Mouse (Mus musculus): ENCODE measurements around the gene Paip2b. TPM values are rescaled to one million over a fixed set of nuclear protein-coding genes. Genes with fewer than 3 reads are reported as not detected.

Gene Paip2b
- 33.5 and 36.3 TPM in 2 replicates for polyA plus RNA-seq (2012; rRNA removed)
- polyA plus RNA-seq (2014; fragmentation: Nextera tagmentation; extraction: Ambion mirVana), result 18.2 and 19.0 TPM in 2 replicates

GRCm38 (mm10) chr6:83831606-83832123 is at the start of gene Paip2b:
TSS of gene Paip2b (minus strand) at chr6:83831741.
- Histone ChIP-seq H3K4me3 (replicated peaks; ENCODE audit: low read length) (peak within 1 kb of the TSS; percentile 74), H3K4me2 (replicated peaks; ENCODE audit: low read depth, low read length, severe bottlenecking) (peak within 1 kb of the TSS; percentile 87)
- peak; percentile 100 for DNase-seq (ENCODE audit: low spot score)

DNA sequence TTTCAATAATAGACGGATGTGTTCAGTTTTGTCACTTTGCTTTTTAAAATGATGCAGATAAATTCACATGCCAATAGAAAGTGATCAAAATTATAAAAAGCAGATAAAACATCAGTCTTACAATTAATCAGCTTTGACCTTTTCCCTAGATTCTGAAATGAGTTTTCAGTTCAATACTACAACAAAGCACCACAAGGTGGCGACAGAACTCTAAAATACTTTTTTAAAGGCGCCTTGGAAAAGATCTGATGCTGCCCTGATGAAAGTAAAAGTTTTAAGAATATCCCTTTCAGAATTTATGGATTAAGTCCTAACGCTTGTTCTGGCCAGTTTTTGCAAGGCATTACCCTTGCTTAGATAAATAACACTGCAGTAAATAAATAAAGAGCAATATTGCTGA is 48.3 kb upstream of the Paip2b start:
- no peaks in the 10 kb centered on the region for H3K27me3 ChIP-seq (ENCODE audit: control insufficient read depth, insufficient read depth, low read length)
- WGBS, result 3% methylated on average over 4 of the region's 4 CpGs
- ATAC-seq (ENCODE audit: low FRiP score, low read depth) (no peak), DNase-seq (ENCODE audit: low spot score) (peak; percentile 79)
- H3K4me1 ChIP-seq (ENCODE audit: control insufficient read depth, insufficient read depth, low read length), result no peaks in the 10 kb centered on the region
- no peak overlapping the region for H3K27ac ChIP-seq (replicated peaks; ENCODE audit: low read depth, low read length)
- no peaks in the 10 kb centered on the region for H3K36me3 ChIP-seq (ENCODE audit: control insufficient read depth, insufficient read depth, low read length)
- H3K9me3 ChIP-seq (ENCODE audit: control insufficient read depth, low read length), result no peaks in the 10 kb centered on the region
- no peak for TF ChIP-seq POLR2A (IDR thresholded peaks at IDR 0.05; ENCODE audit: borderline replicate concordance, extremely low read depth, insufficient read depth, insufficient read length)
- H3K4me2 ChIP-seq (replicated peaks; ENCODE audit: low read depth, low read length, severe bottlenecking), result no peak overlapping the region
- no peak overlapping the region for H3K4me3 ChIP-seq (replicated peaks; ENCODE audit: low read length)
- H3K9ac ChIP-seq (ENCODE audit: low read depth, low read length, severe bottlenecking), result no peak overlapping the region

More at GRCm38 (mm10) chr6:83831606-83832123, at the start of gene Paip2b:
- Histone ChIP-seq H3K9me3 (ENCODE audit: control insufficient read depth, low read length) (no peaks in the 10 kb centered on the region), H3K36me3 (ENCODE audit: control insufficient read depth, insufficient read depth, low read length) (no peaks in the 10 kb centered on the region), H3K4me1 (ENCODE audit: control insufficient read depth, insufficient read depth, low read length) (peaks cover 7% of the 10 kb centered on the region), H3K27ac (replicated peaks; ENCODE audit: low read depth, low read length) (peak within 1 kb of the TSS; percentile 87), H3K27me3 (ENCODE audit: control insufficient read depth, insufficient read depth, low read length) (no peaks in the 10 kb centered on the region), H3K9ac (ENCODE audit: low read depth, low read length, severe bottlenecking) (peak within 1 kb of the TSS; percentile 82)
- under 1% methylated on average over 36 of the region's 37 CpGs for WGBS
- ATAC-seq (ENCODE audit: low FRiP score, low read depth), result peak; percentile 99
- TF ChIP-seq POLR2A (IDR thresholded peaks at IDR 0.05; ENCODE audit: borderline replicate concordance, extremely low read depth, insufficient read depth, insufficient read length), result peak; percentile 95

- Histone ChIP-seq H3K27me3 (ENCODE audit: control insufficient read depth, insufficient read depth, low read length) (0 out of 2 replicates have a peak, but pooled peaks cover 3% of the 10 kb centered on the region), H3K4me1 (ENCODE audit: control insufficient read depth, insufficient read depth, low read length) (peaks cover 3% of the 10 kb centered on the region; the same call in 1 of the 2 replicates), H3K9ac (ENCODE audit: low read depth, low read length, severe bottlenecking) (peak overlapping the region; percentile 50; the same call in 1 of the 2 replicates), H3K9me3 (ENCODE audit: control insufficient read depth, low read length) (no peaks in the 10 kb centered on the region), H3K4me2 (replicated peaks; ENCODE audit: low read depth, low read length, severe bottlenecking) (peak overlapping the region; percentile 100), H3K27ac (replicated peaks; ENCODE audit: low read depth, low read length) (no peak overlapping the region), H3K36me3 (ENCODE audit: control insufficient read depth, insufficient read depth, low read length) (no peaks in the 10 kb centered on the region), H3K4me3 (replicated peaks; ENCODE audit: low read length) (peak overlapping the region; percentile 63)
- DNase-seq (ENCODE audit: low spot score), result peak; percentile 9
- TF ChIP-seq POLR2A (IDR thresholded peaks at IDR 0.05; ENCODE audit: borderline replicate concordance, extremely low read depth, insufficient read depth, insufficient read length), result no peak
- 4% methylated on average over 19 of the region's 19 CpGs for WGBS
- no peak for ATAC-seq (ENCODE audit: low FRiP score, low read depth)
Observed at GRCm38 (mm10) chr6:83867598-83868585, 36.4 kb upstream of the Paip2b start.

DNA sequence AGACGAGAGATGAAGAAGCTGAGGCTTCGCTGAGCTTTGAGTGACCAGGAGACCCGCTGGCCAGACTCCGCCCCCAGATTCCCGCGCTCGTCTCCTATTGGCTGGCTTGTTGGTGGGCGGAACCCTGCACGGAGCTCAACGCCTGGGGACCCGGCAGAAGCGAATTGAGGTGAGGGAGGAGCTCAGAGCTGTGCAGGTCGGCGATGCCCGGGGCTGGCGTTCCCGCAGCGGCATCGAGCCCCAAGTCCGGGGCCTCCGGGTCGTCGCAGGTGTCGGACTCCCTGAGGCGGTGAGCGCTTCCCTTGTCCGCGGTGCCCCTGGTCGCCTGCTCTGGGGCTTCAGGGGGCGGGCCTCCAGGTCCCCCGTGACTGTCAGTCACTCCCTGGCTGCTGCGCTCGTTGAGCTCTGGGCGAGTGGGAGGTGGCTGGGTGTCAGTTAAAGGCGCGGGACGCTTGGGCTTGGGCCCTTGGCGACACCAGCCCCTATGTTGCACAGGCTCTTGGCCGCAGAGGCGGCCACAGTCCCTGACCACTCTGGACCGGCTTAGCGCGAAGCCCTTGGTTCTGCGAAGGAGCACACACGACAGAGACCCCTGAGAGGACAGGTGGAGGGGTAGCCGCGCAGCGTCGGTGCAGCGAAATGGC is 35.5 kb upstream of the Paip2b start, which contains the start of gene Zfp638:
TSS of gene Zfp638 (plus strand) at position 156 of the 644 bp plus-strand sequence.
- peak within 1 kb of the TSS; percentile 50 for H3K9ac ChIP-seq (ENCODE audit: low read depth, low read length, severe bottlenecking)
- DNase-seq (ENCODE audit: low spot score) (peak; percentile 81), ATAC-seq (ENCODE audit: low FRiP score, low read depth) (peak; percentile 97)
- under 1% methylated on average over 49 of the region's 50 CpGs for WGBS
- H3K36me3 ChIP-seq (ENCODE audit: control insufficient read depth, insufficient read depth, low read length), result no peaks in the 10 kb centered on the region
- no peaks in the 10 kb centered on the region for H3K9me3 ChIP-seq (ENCODE audit: control insufficient read depth, low read length)
- peak within 1 kb of the TSS; percentile 100 for H3K4me2 ChIP-seq (replicated peaks; ENCODE audit: low read depth, low read length, severe bottlenecking)
- peak within 1 kb of the TSS; percentile 63 for H3K4me3 ChIP-seq (replicated peaks; ENCODE audit: low read length)
- H3K27me3 ChIP-seq (ENCODE audit: control insufficient read depth, insufficient read depth, low read length), result 0 out of 2 replicates have a peak, but pooled peaks cover 3% of the 10 kb centered on the region
- peaks cover 3% of the 10 kb centered on the region; the same call in 1 of the 2 replicates for H3K4me1 ChIP-seq (ENCODE audit: control insufficient read depth, insufficient read depth, low read length)
- no peak within 1 kb of the TSS for H3K27ac ChIP-seq (replicated peaks; ENCODE audit: low read depth, low read length)
- TF ChIP-seq POLR2A (IDR thresholded peaks at IDR 0.05; ENCODE audit: borderline replicate concordance, extremely low read depth, insufficient read depth, insufficient read length), result no peak

All from limb, embryonic 14.5 days (tissue).